Mouse (Mus musculus): ENCODE data around the gene Hexdc. TPM values are rescaled to one million over a fixed set of nuclear protein-coding genes. Genes with fewer than 3 reads are reported as not detected.
A peak's percentile ranks its signal among the peaks of the same experiment; 100 is the strongest.

Gene Hexdc
- polyA plus RNA-seq, 1 experiment from 2014 or later, result 7.3 TPM

DNA sequence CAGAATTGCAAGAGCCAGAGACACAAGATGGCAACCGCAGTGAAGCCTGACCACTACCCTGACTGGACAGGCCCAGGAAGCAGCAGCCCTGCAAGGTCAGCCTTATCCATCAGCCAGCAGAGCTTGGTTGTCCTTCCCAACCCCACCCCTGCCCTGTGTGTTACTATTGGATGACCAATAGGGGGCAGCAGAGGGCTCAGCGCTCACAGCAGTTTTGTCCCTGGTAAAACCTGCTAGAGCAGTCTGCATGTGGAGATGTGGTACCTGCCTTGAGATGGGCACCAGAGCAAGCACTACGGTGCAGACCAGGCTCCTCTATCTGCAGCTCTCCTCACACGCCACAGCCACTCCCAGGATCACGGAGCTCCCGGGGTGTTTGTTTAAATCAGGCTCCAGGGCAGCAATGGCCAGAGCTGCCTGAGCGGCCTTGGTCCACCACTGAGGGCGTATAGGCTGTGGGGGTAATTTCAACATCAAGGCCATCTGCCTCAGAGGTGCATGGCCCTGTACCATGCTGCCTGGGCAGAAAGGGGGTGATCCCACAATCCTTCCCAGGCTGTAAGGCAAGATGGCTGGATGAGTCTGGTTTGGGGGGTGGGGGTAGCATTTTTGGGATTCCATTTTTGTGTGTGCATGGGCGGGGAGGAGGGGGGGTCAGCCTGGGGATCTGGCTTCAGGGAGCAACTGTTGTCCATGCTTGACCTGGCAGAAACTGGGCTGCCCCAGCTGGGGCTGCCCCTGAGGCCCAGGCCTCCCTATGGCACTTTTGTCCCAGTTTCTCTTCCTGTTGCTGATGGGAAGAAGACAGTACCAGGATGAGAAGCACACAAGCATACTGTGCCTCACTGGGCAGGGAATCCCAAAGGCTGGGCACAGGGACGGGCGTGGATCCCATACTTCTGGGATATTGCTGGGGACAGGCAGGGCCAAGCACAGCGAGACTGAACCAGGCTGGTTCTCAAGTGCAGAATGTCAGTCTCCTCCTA, 27.7 kb upstream of the Hexdc start:
- ATAC-seq (ENCODE audit: low read depth) (peak; percentile 36), DNase-seq (ENCODE audit: low spot score) (peak; percentile 65)
- H3K4me3 ChIP-seq (ENCODE audit: low read depth, low read length), result no peak overlapping the region

DNA sequence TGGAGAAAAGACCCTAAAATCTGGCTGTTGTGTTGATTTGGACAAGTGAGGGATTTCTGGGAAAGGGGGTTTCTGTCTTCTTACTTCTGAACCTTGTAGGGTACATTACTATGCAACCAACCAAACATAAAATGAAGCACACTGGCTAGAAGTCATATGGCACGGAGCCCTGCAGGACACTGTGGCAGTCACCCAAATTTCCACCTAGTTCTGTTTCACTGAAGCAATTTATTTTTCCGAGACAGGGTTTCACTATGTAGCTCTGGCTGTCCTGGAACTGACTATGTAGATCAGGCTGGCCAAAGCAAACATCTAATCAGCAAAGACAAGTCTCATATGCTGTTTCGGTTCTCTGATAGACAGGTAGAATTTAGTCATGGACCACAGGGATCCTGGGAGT, 14.6 kb upstream of the Hexdc start:
- no peak for ATAC-seq (ENCODE audit: low read depth)
- WGBS, result 73% methylated on average over 3 of the region's 3 CpGs
- no peak overlapping the region for H3K9ac ChIP-seq (ENCODE audit: low read depth, low read length)

More for the DNA sequence above, 27.7 kb upstream of the Hexdc start:
- WGBS, result 55% methylated on average over 12 of the region's 12 CpGs
- no peaks in the 10 kb centered on the region for H3K27me3 ChIP-seq (replicated peaks; ENCODE audit: control insufficient read depth, insufficient read depth, low read length)
- no peak overlapping the region for H3K4me2 ChIP-seq (ENCODE audit: low read depth, low read length)
- no peak overlapping the region for H3K27ac ChIP-seq (replicated peaks; ENCODE audit: low read depth, low read length)
- H3K36me3 ChIP-seq (ENCODE audit: control insufficient read depth, insufficient read depth, low read length), result no peaks in the 10 kb centered on the region
- H3K9me3 ChIP-seq (ENCODE audit: control insufficient read depth, low read length), result no peaks in the 10 kb centered on the region
- no peaks in the 10 kb centered on the region for H3K4me1 ChIP-seq (ENCODE audit: control insufficient read depth, insufficient read depth, low read length)
- peak overlapping the region; percentile 5; the same call in 1 of the 2 replicates for H3K9ac ChIP-seq (ENCODE audit: low read depth, low read length)

DNA sequence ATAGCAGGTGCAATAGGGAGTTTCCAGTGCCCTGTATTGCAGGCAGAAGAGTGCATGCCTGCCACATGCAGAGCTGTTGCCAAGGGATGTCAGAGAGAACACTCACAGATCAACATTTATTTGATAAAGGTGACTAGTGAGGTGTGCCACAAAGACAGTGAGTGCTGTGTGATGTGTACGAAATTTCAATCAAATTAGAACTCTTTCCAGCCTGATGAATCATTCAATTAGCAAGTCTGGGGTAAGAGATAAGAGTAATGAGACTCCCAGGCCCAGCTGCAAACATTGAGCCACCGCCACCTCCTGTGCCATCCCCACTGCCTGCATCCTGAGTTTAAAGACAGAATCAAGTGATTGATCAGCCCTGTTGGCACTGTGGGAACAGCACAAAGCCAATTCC, 11.5 kb upstream of the Hexdc start:
- Histone ChIP-seq H3K9ac (ENCODE audit: low read depth, low read length) (no peak overlapping the region), H3K4me3 (ENCODE audit: low read depth, low read length) (no peak overlapping the region), H3K9me3 (ENCODE audit: control insufficient read depth, low read length) (no peaks in the 10 kb centered on the region), H3K4me2 (ENCODE audit: low read depth, low read length) (no peak overlapping the region), H3K27ac (replicated peaks; ENCODE audit: low read depth, low read length) (no peak overlapping the region), H3K27me3 (replicated peaks; ENCODE audit: control insufficient read depth, insufficient read depth, low read length) (no peaks in the 10 kb centered on the region), H3K36me3 (ENCODE audit: control insufficient read depth, insufficient read depth, low read length) (0 out of 2 replicates have a peak, but pooled peaks cover 9% of the 10 kb centered on the region), H3K4me1 (ENCODE audit: control insufficient read depth, insufficient read depth, low read length) (no peaks in the 10 kb centered on the region)
- ATAC-seq (ENCODE audit: low read depth), result no peak
- WGBS, result 78% methylated on average over 2 of the region's 2 CpGs
- no peak for DNase-seq (ENCODE audit: low spot score)

More for the DNA sequence above, 14.6 kb upstream of the Hexdc start:
- H3K27ac ChIP-seq (replicated peaks; ENCODE audit: low read depth, low read length), result no peak overlapping the region
- H3K4me1 ChIP-seq (ENCODE audit: control insufficient read depth, insufficient read depth, low read length), result no peaks in the 10 kb centered on the region
- DNase-seq (ENCODE audit: low spot score), result peak; percentile 36
- no peaks in the 10 kb centered on the region for H3K27me3 ChIP-seq (replicated peaks; ENCODE audit: control insufficient read depth, insufficient read depth, low read length)
- H3K4me2 ChIP-seq (ENCODE audit: low read depth, low read length), result no peak overlapping the region
- H3K9me3 ChIP-seq (ENCODE audit: control insufficient read depth, low read length), result no peaks in the 10 kb centered on the region
- no peak overlapping the region for H3K4me3 ChIP-seq (ENCODE audit: low read depth, low read length)
- 0 out of 2 replicates have a peak, but pooled peaks cover 5% of the 10 kb centered on the region for H3K36me3 ChIP-seq (ENCODE audit: control insufficient read depth, insufficient read depth, low read length)

DNA sequence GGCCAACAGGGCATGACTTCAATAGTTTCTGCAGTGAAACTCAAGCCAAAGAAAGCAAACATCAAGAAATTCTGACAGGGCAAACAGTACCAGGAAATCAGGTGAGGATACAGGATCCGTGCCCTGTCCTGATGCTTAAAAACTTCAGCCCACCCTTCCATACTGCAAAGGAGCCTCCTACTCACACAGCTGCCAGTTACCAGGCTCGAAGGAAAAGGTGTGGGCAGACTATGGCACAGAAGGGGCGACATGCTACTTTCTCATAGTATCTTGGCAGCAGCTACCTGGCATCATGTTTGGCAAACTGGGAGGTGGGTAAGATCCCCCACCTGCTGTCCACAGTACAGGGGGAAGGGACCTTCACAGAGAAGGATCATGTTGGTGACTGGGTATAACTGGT, 10.8 kb upstream of the Hexdc start:
- WGBS, result 71% methylated on average over 3 of the region's 3 CpGs
- no peak for DNase-seq (ENCODE audit: low spot score)
- Histone ChIP-seq H3K27ac (replicated peaks; ENCODE audit: low read depth, low read length) (no peak overlapping the region), H3K9me3 (ENCODE audit: control insufficient read depth, low read length) (no peaks in the 10 kb centered on the region), H3K9ac (ENCODE audit: low read depth, low read length) (no peak overlapping the region), H3K4me3 (ENCODE audit: low read depth, low read length) (no peak overlapping the region), H3K4me1 (ENCODE audit: control insufficient read depth, insufficient read depth, low read length) (no peaks in the 10 kb centered on the region), H3K4me2 (ENCODE audit: low read depth, low read length) (no peak overlapping the region), H3K36me3 (ENCODE audit: control insufficient read depth, insufficient read depth, low read length) (0 out of 2 replicates have a peak, but pooled peaks cover 7% of the 10 kb centered on the region), H3K27me3 (replicated peaks; ENCODE audit: control insufficient read depth, insufficient read depth, low read length) (no peaks in the 10 kb centered on the region)
- ATAC-seq (ENCODE audit: low read depth), result no peak

DNA sequence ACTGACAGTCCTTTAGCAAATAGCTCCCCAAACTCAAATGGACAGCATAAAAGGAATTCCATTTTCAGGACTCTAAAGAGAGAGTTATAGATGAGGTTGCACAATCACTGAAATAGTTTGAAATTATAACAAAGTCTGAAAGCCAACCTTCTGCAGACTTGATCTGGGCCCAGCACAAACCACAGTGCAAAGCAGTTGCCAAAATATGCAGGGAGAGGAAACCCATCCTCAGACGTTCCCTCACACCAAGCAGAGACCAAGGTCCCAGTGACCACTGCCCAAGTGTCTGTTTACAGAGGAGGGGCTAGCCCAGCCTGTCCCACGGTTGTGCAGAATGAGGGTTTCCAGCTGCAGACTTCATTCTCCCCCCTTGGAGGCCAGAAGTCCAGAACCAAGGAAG, 5.6 kb upstream of the Hexdc start:
- Histone ChIP-seq H3K27me3 (replicated peaks; ENCODE audit: control insufficient read depth, insufficient read depth, low read length) (no peaks in the 10 kb centered on the region), H3K36me3 (ENCODE audit: control insufficient read depth, insufficient read depth, low read length) (0 out of 2 replicates have a peak, but pooled peaks cover 5% of the 10 kb centered on the region), H3K9me3 (ENCODE audit: control insufficient read depth, low read length) (no peaks in the 10 kb centered on the region), H3K4me2 (ENCODE audit: low read depth, low read length) (no peak overlapping the region), H3K27ac (replicated peaks; ENCODE audit: low read depth, low read length) (0 out of 2 replicates have a peak overlapping the region, but pooled peaks have one; percentile 0), H3K4me3 (ENCODE audit: low read depth, low read length) (no peak overlapping the region), H3K9ac (ENCODE audit: low read depth, low read length) (no peak overlapping the region), H3K4me1 (ENCODE audit: control insufficient read depth, insufficient read depth, low read length) (no peaks in the 10 kb centered on the region)
- WGBS, result 43% methylated on average over 2 of the region's 2 CpGs
- ATAC-seq (ENCODE audit: low read depth) (no peak), DNase-seq (ENCODE audit: low spot score) (peak; percentile 32)

DNA sequence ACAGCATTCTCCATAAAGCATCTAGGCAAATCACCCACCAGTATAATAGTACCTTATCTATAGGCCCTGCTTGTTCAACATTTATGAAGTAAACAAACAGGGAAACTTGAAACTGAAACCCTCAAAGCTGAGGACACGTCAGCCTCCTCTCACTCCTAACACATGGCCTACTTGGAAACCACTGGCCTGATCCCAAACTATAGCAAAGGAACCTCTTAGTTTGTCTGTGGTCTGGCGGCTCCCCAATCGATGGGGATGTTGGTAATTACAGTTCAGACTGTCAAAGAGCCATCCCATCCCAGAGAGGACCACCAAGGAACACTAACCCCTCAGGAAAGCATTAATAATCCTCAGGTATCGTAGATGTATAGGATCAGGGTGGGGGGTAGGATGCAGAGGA, 4.4 kb upstream of the Hexdc start:
- H3K4me1 ChIP-seq (ENCODE audit: control insufficient read depth, insufficient read depth, low read length), result no peaks in the 10 kb centered on the region
- H3K9ac ChIP-seq (ENCODE audit: low read depth, low read length), result no peak overlapping the region
- H3K36me3 ChIP-seq (ENCODE audit: control insufficient read depth, insufficient read depth, low read length), result 0 out of 2 replicates have a peak, but pooled peaks cover 5% of the 10 kb centered on the region
- no peak overlapping the region for H3K4me3 ChIP-seq (ENCODE audit: low read depth, low read length)
- no peaks in the 10 kb centered on the region for H3K9me3 ChIP-seq (ENCODE audit: control insufficient read depth, low read length)
- H3K4me2 ChIP-seq (ENCODE audit: low read depth, low read length), result no peak overlapping the region
- DNase-seq (ENCODE audit: low spot score), result peak; percentile 64
- 70% methylated on average over 4 of the region's 4 CpGs for WGBS
- no peak for ATAC-seq (ENCODE audit: low read depth)
- no peak overlapping the region for H3K27ac ChIP-seq (replicated peaks; ENCODE audit: low read depth, low read length)
- H3K27me3 ChIP-seq (replicated peaks; ENCODE audit: control insufficient read depth, insufficient read depth, low read length), result no peaks in the 10 kb centered on the region

DNA sequence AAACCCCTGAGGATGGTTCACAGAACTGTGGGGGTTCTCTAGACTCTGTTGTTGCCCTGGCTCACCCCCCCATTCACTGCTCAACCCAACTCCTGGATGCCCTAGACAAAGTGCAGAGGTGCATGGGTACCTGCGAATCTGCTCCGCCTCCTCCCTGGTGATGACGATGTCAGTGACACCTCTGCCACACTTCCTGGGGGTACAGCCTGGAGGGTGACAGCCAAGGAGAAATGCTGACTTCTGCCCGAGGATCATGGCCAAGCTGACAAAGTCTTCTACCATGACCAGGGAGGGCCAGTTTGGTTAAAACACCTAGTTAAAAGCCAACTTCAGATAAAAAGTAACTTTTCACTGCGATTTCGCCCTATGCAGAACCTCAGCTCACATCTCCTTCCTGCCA, 3.5 kb upstream of the Hexdc start:
- H3K9me3 ChIP-seq (ENCODE audit: control insufficient read depth, low read length), result no peaks in the 10 kb centered on the region
- H3K4me3 ChIP-seq (ENCODE audit: low read depth, low read length), result no peak overlapping the region
- no peak overlapping the region for H3K9ac ChIP-seq (ENCODE audit: low read depth, low read length)
- H3K4me1 ChIP-seq (ENCODE audit: control insufficient read depth, insufficient read depth, low read length), result peaks cover 4% of the 10 kb centered on the region; the same call in 1 of the 2 replicates
- no peak overlapping the region for H3K4me2 ChIP-seq (ENCODE audit: low read depth, low read length)
- 0 out of 2 replicates have a peak, but pooled peaks cover 4% of the 10 kb centered on the region for H3K36me3 ChIP-seq (ENCODE audit: control insufficient read depth, insufficient read depth, low read length)
- no peak for ATAC-seq (ENCODE audit: low read depth)
- no peak for DNase-seq (ENCODE audit: low spot score)
- no peaks in the 10 kb centered on the region for H3K27me3 ChIP-seq (replicated peaks; ENCODE audit: control insufficient read depth, insufficient read depth, low read length)
- WGBS, result 91% methylated on average over 6 of the region's 6 CpGs
- H3K27ac ChIP-seq (replicated peaks; ENCODE audit: low read depth, low read length), result no peak overlapping the region

DNA sequence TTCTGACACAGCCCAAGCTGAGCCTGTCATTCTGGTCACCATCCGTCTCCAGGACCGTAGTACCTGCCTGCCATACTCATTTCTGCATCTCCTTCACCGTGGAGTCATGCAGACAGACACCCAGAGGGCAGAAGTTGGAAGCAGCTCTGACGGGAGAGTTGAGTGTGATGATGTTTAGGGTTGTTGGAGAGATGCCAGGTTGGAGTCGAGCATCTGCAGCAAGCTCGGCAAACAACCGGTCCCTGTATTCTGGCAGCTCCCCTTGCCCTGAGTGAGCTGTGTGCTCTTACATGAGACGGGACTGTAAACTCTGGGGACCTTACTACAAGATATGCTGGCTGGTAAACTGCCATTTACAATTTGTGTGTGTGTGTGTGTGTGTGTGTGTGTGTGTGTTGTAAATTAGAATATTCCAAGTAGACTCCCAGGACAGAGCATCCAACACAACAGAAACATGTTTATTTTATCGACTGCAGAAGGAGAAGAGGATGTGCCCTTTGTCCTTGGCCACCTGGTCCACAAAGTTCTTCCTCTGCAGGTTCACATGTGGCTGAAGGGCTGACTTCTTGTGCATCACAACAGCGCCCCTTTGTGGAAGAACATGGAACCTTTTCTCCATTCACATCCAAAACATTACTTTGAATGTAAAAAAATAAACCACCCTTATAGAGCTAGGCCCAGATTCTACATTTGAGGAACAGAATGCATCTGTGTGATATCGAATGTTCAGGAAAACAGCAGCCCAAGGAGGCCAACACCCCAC, 2.6 kb upstream of the Hexdc start:
- Histone ChIP-seq H3K4me2 (ENCODE audit: low read depth, low read length) (no peak overlapping the region), H3K27me3 (replicated peaks; ENCODE audit: control insufficient read depth, insufficient read depth, low read length) (no peaks in the 10 kb centered on the region), H3K27ac (replicated peaks; ENCODE audit: low read depth, low read length) (no peak overlapping the region), H3K9ac (ENCODE audit: low read depth, low read length) (no peak overlapping the region), H3K4me1 (ENCODE audit: control insufficient read depth, insufficient read depth, low read length) (peaks cover 4% of the 10 kb centered on the region; the same call in 1 of the 2 replicates), H3K4me3 (ENCODE audit: low read depth, low read length) (no peak overlapping the region), H3K36me3 (ENCODE audit: control insufficient read depth, insufficient read depth, low read length) (no peaks in the 10 kb centered on the region), H3K9me3 (ENCODE audit: control insufficient read depth, low read length) (no peaks in the 10 kb centered on the region)
- DNase-seq (ENCODE audit: low spot score) (peak; percentile 56), ATAC-seq (ENCODE audit: low read depth) (no peak)
- 51% methylated on average over 11 of the region's 11 CpGs for WGBS
